Mouse (Mus musculus): ENCODE measurements around the gene Gm20388. TPM values are rescaled to one million over a fixed set of nuclear protein-coding genes. Genes with fewer than 3 reads are reported as not detected.
"Not testable (repeated sequence)": the region's sequence is repeated elsewhere in the genome, so short reads cannot be mapped to it uniquely, and the experiment has no call there.

Gene Gm20388
- polyA plus RNA-seq, 1 experiment from 2014 or later, result 7.4 TPM

DNA sequence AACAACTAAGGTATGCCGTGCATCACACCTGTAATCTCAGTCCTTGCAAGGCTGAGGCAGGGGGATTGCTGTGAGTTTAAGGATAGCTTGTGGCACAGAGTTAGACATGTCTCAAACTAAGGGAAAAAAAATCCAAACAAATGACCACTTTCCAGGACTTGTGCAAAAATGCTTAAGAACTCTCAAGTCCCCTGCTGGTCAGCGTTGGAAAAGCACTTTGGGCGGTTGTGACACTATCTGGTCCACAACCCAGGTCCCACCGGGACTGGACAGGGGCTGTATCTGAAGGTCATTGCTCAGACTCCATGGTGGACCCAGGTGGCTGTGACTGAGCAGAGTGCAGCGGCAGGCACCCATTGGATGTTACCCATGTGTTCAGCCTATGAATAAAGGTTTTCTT, 1219.9 kb downstream of the Gm20388 start:
- Histone ChIP-seq H3K9me3 (replicated peaks; ENCODE audit: control insufficient read depth, low read length) (no peaks in the 10 kb centered on the region), H3K27me3 (ENCODE audit: control insufficient read depth, insufficient read depth, low read length) (peaks cover 49% of the 10 kb centered on the region), H3K27ac (ENCODE audit: low read length) (no peak overlapping the region), H3K4me1 (ENCODE audit: control insufficient read depth, insufficient read depth, low read length) (peaks cover 10% of the 10 kb centered on the region; the same call in 1 of the 2 replicates), H3K4me3 (replicated peaks; ENCODE audit: low read length) (peak overlapping the region; percentile 27), H3K36me3 (ENCODE audit: control insufficient read depth, insufficient read depth, low read length) (no peaks in the 10 kb centered on the region), H3K9ac (ENCODE audit: low read length) (no peak overlapping the region), H3K4me2 (ENCODE audit: low read depth, low read length) (peak overlapping the region; percentile 53)
- no peak for ATAC-seq (ENCODE audit: insufficient read depth, low FRiP score)
- WGBS, result 36% methylated on average over 5 of the region's 5 CpGs

- Histone ChIP-seq H3K4me1 (ENCODE audit: control insufficient read depth, insufficient read depth, low read length) (peaks cover 4% of the 10 kb centered on the region; the same call in 1 of the 2 replicates), H3K9ac (ENCODE audit: low read length) (no peak overlapping the region), H3K4me2 (ENCODE audit: low read depth, low read length) (no peak overlapping the region), H3K27ac (ENCODE audit: low read length) (no peak overlapping the region), H3K4me3 (replicated peaks; ENCODE audit: low read length) (no peak overlapping the region), H3K36me3 (ENCODE audit: control insufficient read depth, insufficient read depth, low read length) (no peaks in the 10 kb centered on the region), H3K27me3 (ENCODE audit: control insufficient read depth, insufficient read depth, low read length) (peaks cover 27% of the 10 kb centered on the region), H3K9me3 (replicated peaks; ENCODE audit: control insufficient read depth, low read length) (peaks cover 5% of the 10 kb centered on the region; the same call in 1 of the 2 replicates)
- no peak for ATAC-seq (ENCODE audit: insufficient read depth, low FRiP score)
- WGBS, result 73% methylated on average over 5 of the region's 5 CpGs
These were observed 1222.4 kb downstream of the Gm20388 start for GRCm38 (mm10) chr8:121132961-121133513.

DNA sequence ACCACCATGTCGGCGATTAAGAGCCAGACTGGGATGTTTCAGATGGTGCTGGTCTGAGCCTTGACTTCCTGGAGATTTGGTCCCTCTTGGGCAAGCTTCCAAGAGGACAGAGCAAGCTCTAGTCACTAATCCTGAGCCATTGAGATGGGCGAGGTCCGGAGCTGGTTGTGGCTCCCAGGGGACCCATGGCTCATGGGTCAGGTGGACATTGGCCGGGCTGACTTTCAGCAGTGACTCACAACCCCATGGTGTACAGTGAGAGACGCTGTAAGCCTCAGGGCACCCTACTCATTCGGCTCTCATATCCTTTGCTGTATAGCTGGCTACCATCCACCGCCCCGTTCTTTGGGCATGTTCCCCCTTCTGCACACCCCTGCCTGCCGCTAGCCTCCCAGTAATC, 1223.5 kb downstream of the Gm20388 start:
- no peak overlapping the region for H3K9ac ChIP-seq (ENCODE audit: low read length)
- H3K4me2 ChIP-seq (ENCODE audit: low read depth, low read length), result no peak overlapping the region
- no peak overlapping the region for H3K4me3 ChIP-seq (replicated peaks; ENCODE audit: low read length)
- ATAC-seq (ENCODE audit: insufficient read depth, low FRiP score), result no peak
- peaks cover 5% of the 10 kb centered on the region; the same call in 1 of the 2 replicates for H3K9me3 ChIP-seq (replicated peaks; ENCODE audit: control insufficient read depth, low read length)
- H3K27ac ChIP-seq (ENCODE audit: low read length), result no peak overlapping the region
- H3K27me3 ChIP-seq (ENCODE audit: control insufficient read depth, insufficient read depth, low read length), result peaks cover 17% of the 10 kb centered on the region
- 88% methylated on average over 10 of the region's 10 CpGs for WGBS
- H3K36me3 ChIP-seq (ENCODE audit: control insufficient read depth, insufficient read depth, low read length), result no peaks in the 10 kb centered on the region
- no peaks in the 10 kb centered on the region for H3K4me1 ChIP-seq (ENCODE audit: control insufficient read depth, insufficient read depth, low read length)

- no peak overlapping the region for H3K27ac ChIP-seq (ENCODE audit: low read length)
- H3K9me3 ChIP-seq (replicated peaks; ENCODE audit: control insufficient read depth, low read length), result peaks cover 5% of the 10 kb centered on the region; the same call in 1 of the 2 replicates
- H3K4me1 ChIP-seq (ENCODE audit: control insufficient read depth, insufficient read depth, low read length), result no peaks in the 10 kb centered on the region
- no peak overlapping the region for H3K4me3 ChIP-seq (replicated peaks; ENCODE audit: low read length)
- no peaks in the 10 kb centered on the region for H3K36me3 ChIP-seq (ENCODE audit: control insufficient read depth, insufficient read depth, low read length)
- H3K9ac ChIP-seq (ENCODE audit: low read length), result no peak overlapping the region
- WGBS, result 85% methylated on average over 11 of the region's 11 CpGs
- H3K27me3 ChIP-seq (ENCODE audit: control insufficient read depth, insufficient read depth, low read length), result peaks cover 13% of the 10 kb centered on the region; the same call in 1 of the 2 replicates
- no peak for ATAC-seq (ENCODE audit: insufficient read depth, low FRiP score)
- H3K4me2 ChIP-seq (ENCODE audit: low read depth, low read length), result no peak overlapping the region
These were observed 1223.9 kb downstream of the Gm20388 start for GRCm38 (mm10) chr8:121134512-121134911.

GRCm38 (mm10) chr8:121136856-121137255, 1226.2 kb downstream of the Gm20388 start:
- 93% methylated on average over 6 of the region's 6 CpGs for WGBS
- no peaks in the 10 kb centered on the region for H3K4me1 ChIP-seq (ENCODE audit: control insufficient read depth, insufficient read depth, low read length)
- no peak overlapping the region for H3K4me2 ChIP-seq (ENCODE audit: low read depth, low read length)
- no peak for ATAC-seq (ENCODE audit: insufficient read depth, low FRiP score)
- peaks cover 5% of the 10 kb centered on the region; the same call in 1 of the 2 replicates for H3K9me3 ChIP-seq (replicated peaks; ENCODE audit: control insufficient read depth, low read length)
- no peak overlapping the region for H3K4me3 ChIP-seq (replicated peaks; ENCODE audit: low read length)
- H3K27me3 ChIP-seq (ENCODE audit: control insufficient read depth, insufficient read depth, low read length), result 0 out of 2 replicates have a peak, but pooled peaks cover 6% of the 10 kb centered on the region
- H3K27ac ChIP-seq (ENCODE audit: low read length), result no peak overlapping the region
- H3K36me3 ChIP-seq (ENCODE audit: control insufficient read depth, insufficient read depth, low read length), result no peaks in the 10 kb centered on the region
- no peak overlapping the region for H3K9ac ChIP-seq (ENCODE audit: low read length)

DNA sequence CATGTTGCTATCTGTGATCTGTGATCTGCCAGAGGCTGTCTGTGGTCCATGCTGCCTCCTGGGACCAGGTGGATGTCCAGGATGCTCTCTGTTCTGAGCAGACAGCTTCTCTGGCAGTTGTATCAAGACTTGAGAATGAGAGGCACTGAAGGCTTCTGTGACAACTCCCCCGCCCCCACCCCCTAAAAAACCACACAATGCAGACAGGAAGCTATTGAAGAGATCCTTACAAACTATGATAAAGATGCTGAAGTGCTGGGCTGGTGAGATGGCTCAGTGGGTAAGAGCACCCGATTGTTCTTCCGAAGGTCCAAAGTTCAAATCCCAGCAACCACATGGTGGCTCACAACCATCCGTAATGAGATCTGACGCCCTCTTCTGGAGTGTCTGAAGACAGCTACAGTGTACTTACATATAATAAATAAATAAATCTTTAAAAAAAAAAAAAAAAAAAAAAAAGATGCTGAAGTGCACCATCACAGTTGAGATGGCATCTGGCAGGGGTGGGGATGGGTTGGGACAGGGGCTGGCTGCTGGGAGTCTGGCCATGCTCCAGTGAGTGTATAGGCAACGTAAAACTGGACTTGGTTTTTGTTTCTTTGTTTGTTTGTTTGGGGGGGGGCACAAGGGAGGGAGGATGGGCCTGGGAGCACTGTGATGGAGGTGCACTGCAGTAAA, 1235.0 kb downstream of the Gm20388 start:
- 72% methylated on average over 4 of the region's 6 CpGs for WGBS
- not testable (repeated sequence) for H3K27me3 ChIP-seq (ENCODE audit: control insufficient read depth, insufficient read depth, low read length); H3K36me3 ChIP-seq (ENCODE audit: control insufficient read depth, insufficient read depth, low read length); ATAC-seq (ENCODE audit: insufficient read depth, low FRiP score); H3K27ac ChIP-seq (ENCODE audit: low read length); H3K9me3 ChIP-seq (replicated peaks; ENCODE audit: control insufficient read depth, low read length); H3K9ac ChIP-seq (ENCODE audit: low read length); H3K4me2 ChIP-seq (ENCODE audit: low read depth, low read length); H3K4me1 ChIP-seq (ENCODE audit: control insufficient read depth, insufficient read depth, low read length); H3K4me3 ChIP-seq (replicated peaks; ENCODE audit: low read length)

DNA sequence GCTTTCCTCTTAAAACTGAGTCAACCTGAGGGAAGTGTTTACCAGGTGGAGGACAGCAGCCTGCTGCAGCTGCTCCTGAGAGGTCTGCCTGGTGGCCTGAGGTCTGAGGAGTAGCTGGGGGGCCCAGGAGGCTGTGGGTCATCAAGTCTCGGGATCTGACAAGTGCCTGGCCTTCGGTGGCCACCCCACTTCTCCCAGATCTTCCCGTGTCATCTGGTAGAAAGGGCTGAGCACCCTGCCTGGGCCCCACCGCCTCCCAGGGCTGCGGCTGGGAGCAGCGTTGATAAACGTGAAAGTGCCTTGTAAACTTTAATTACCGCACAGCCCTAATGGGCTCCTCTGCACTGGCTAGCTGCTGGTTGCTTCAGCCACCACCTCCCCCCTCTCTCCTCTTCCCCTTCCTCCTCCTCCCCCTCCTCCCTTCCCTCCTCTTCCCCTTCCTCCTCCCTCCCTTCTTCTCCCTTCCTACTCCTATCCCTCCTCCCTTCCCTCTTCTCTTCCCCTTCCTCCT, 1238.0 kb downstream of the Gm20388 start:
- H3K27ac ChIP-seq (ENCODE audit: low read length), result no peak overlapping the region
- H3K27me3 ChIP-seq (ENCODE audit: control insufficient read depth, insufficient read depth, low read length), result no peaks in the 10 kb centered on the region
- WGBS, result 8% methylated on average over 8 of the region's 8 CpGs
- no peak for ATAC-seq (ENCODE audit: insufficient read depth, low FRiP score)
- no peaks in the 10 kb centered on the region for H3K9me3 ChIP-seq (replicated peaks; ENCODE audit: control insufficient read depth, low read length)
- no peak overlapping the region for H3K4me3 ChIP-seq (replicated peaks; ENCODE audit: low read length)
- H3K4me2 ChIP-seq (ENCODE audit: low read depth, low read length), result no peak overlapping the region
- H3K4me1 ChIP-seq (ENCODE audit: control insufficient read depth, insufficient read depth, low read length), result 0 out of 2 replicates have a peak, but pooled peaks cover 3% of the 10 kb centered on the region
- no peaks in the 10 kb centered on the region for H3K36me3 ChIP-seq (ENCODE audit: control insufficient read depth, insufficient read depth, low read length)
- peak overlapping the region; percentile 28; the same call in 1 of the 2 replicates for H3K9ac ChIP-seq (ENCODE audit: low read length)

DNA sequence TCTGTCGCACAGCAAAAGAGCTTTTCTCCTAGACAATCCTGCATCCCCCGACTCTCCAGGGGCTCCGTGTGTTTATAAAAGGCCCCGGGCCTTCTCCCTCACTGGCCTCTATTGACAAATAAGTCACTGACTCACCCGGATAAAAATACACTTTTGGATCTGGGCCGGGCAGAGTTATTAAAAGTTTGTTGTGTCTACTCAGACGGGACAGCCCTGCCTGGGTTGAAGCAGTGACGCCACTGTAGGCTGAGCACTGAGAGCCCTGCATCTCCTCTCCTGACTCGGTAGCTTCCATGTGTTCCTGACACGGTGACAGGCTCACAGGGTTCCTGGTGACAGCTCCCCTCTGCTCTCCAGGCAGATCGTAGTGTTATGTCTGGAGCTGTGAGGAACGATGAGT, 1241.8 kb downstream of the Gm20388 start:
- Histone ChIP-seq H3K9ac (ENCODE audit: low read length) (no peak overlapping the region), H3K27ac (ENCODE audit: low read length) (no peak overlapping the region), H3K36me3 (ENCODE audit: control insufficient read depth, insufficient read depth, low read length) (no peaks in the 10 kb centered on the region), H3K4me2 (ENCODE audit: low read depth, low read length) (no peak overlapping the region), H3K4me1 (ENCODE audit: control insufficient read depth, insufficient read depth, low read length) (0 out of 2 replicates have a peak, but pooled peaks cover 3% of the 10 kb centered on the region), H3K9me3 (replicated peaks; ENCODE audit: control insufficient read depth, low read length) (no peaks in the 10 kb centered on the region), H3K27me3 (ENCODE audit: control insufficient read depth, insufficient read depth, low read length) (no peaks in the 10 kb centered on the region), H3K4me3 (replicated peaks; ENCODE audit: low read length) (no peak overlapping the region)
- peak; percentile 48 for ATAC-seq (ENCODE audit: insufficient read depth, low FRiP score)
- WGBS, result 40% methylated on average over 12 of the region's 12 CpGs

DNA sequence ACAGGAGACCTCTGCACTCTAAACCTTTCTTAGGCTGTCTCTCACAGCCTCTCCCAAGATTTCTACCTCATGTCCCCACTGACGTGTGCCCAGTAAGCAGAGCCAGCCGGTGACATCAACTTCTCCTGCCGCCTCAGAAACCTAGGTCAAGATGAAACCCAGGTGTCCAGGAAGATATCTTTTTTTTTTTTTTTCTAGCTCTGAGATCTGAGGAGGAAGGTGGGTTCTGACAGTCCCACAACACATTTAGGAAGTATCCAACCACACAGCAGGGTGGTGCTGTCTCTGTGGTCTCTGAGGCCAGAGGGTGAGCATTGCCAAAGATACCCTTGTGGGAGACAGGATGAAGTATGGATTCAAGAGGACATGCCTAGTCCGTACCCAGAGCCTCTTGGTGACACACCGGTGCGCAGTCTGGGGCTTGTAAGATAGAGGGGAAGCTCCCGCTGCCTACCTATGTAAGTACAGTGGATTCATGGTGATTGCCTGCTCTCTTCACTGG, 1246.4 kb downstream of the Gm20388 start:
- Histone ChIP-seq H3K4me1 (ENCODE audit: control insufficient read depth, insufficient read depth, low read length) (no peaks in the 10 kb centered on the region), H3K4me3 (replicated peaks; ENCODE audit: low read length) (no peak overlapping the region), H3K36me3 (ENCODE audit: control insufficient read depth, insufficient read depth, low read length) (no peaks in the 10 kb centered on the region), H3K27ac (ENCODE audit: low read length) (no peak overlapping the region), H3K27me3 (ENCODE audit: control insufficient read depth, insufficient read depth, low read length) (no peaks in the 10 kb centered on the region), H3K9ac (ENCODE audit: low read length) (no peak overlapping the region), H3K4me2 (ENCODE audit: low read depth, low read length) (no peak overlapping the region), H3K9me3 (replicated peaks; ENCODE audit: control insufficient read depth, low read length) (no peaks in the 10 kb centered on the region)
- WGBS, result 87% methylated on average over 7 of the region's 7 CpGs
- ATAC-seq (ENCODE audit: insufficient read depth, low FRiP score), result no peak
